Mouse (Mus musculus) layer of hippocampus, postnatal 14 days (tissue): Measurements from ENCODE around the gene Atg4d. TPM values are rescaled to one million over a fixed set of nuclear protein-coding genes. Genes with fewer than 3 reads are reported as not detected.
"Not testable (repeated sequence)": the region's sequence is repeated elsewhere in the genome, so short reads cannot be mapped to it uniquely, and the experiment has no call there.

Experiments used
- DNase-seq, 2 experiments: peaks; one replicate each; pipeline ENCODE4 v3.0.0; 2021 to 2022; ENCODE audit warnings: low spot score in 2 of 2, mixed read lengths in 1 of 2
- total RNA-seq, 2 experiments: library from RNA; stranded (reverse); gene quantifications; 2 replicates each; pipeline ENCODE4 v1.2.3; 2021

Atg4d gene
- total RNA-seq, 2 experiments from 2014 or later, result 33.5 to 39.3 TPM

- no peak for DNase-seq
Measured at GRCm38 (mm10) chr9:21272391-21272790, 7.3 kb downstream of the Atg4d start.

GRCm38 (mm10) chr9:21273094-21273493, 8.0 kb downstream of the Atg4d start:
- DNase-seq, result no peak

GRCm38 (mm10) chr9:21273520-21274228, 8.6 kb downstream of the Atg4d start:
- DNase-seq, result no peak

GRCm38 (mm10) chr9:21274336-21274735, 9.2 kb downstream of the Atg4d start:
- no peak for DNase-seq

GRCm38 (mm10) chr9:21275013-21275710, 10.1 kb downstream of the Atg4d start:
- no peak for DNase-seq

GRCm38 (mm10) chr9:21275727-21276126, 10.6 kb downstream of the Atg4d start:
- DNase-seq, result no peak

- DNase-seq, result no peak
Measured at GRCm38 (mm10) chr9:21276307-21276706, 11.2 kb downstream of the Atg4d start.

- no peak for DNase-seq
Measured at GRCm38 (mm10) chr9:21277776-21278175, 12.7 kb downstream of the Atg4d start.

- no peak for DNase-seq
Measured at GRCm38 (mm10) chr9:21283591-21283990, 18.5 kb downstream of the Atg4d start.

- no peak for DNase-seq
Measured at GRCm38 (mm10) chr9:21283994-21284393, 18.9 kb downstream of the Atg4d start.

GRCm38 (mm10) chr9:21286753-21287152, 21.7 kb downstream of the Atg4d start:
- no peak for DNase-seq

GRCm38 (mm10) chr9:21287571-21288402, 22.7 kb downstream of the Atg4d start, which contains the start of gene Kri1:
Gene Kri1, minus strand, starts transcription at chr9:21287969.
- DNase-seq, result peak; percentile 93 to 97

- DNase-seq, result no peak
Measured at GRCm38 (mm10) chr9:21288404-21289336, 23.6 kb downstream of the Atg4d start.

GRCm38 (mm10) chr9:21289337-21289671, 24.2 kb downstream of the Atg4d start:
- DNase-seq, result no peak

GRCm38 (mm10) chr9:21290589-21290988, 25.5 kb downstream of the Atg4d start:
- no peak for DNase-seq

GRCm38 (mm10) chr9:21291022-21291787, 26.1 kb downstream of the Atg4d start, which contains the start of gene Cdkn2d:
Gene Cdkn2d, minus strand, starts transcription at chr9:21291407.
- DNase-seq, result peak; percentile 99 to 100

- DNase-seq, result not testable (repeated sequence)
Measured at GRCm38 (mm10) chr9:21291868-21292267, 26.8 kb downstream of the Atg4d start.

GRCm38 (mm10) chr9:21292271-21292670, 27.2 kb downstream of the Atg4d start:
- no peak for DNase-seq

GRCm38 (mm10) chr9:21299014-21299413, 33.9 kb downstream of the Atg4d start:
- no peak for DNase-seq

GRCm38 (mm10) chr9:21305065-21305464, 40.0 kb downstream of the Atg4d start:
- DNase-seq, result no peak
